Mouse (Mus musculus): ENCODE measurements around the gene Tpp1. TPM values are rescaled to one million over a fixed set of nuclear protein-coding genes. Genes with fewer than 3 reads are reported as not detected.

Gene Tpp1
- polyA plus RNA-seq, 1 experiment = 41.6 TPM

DNA sequence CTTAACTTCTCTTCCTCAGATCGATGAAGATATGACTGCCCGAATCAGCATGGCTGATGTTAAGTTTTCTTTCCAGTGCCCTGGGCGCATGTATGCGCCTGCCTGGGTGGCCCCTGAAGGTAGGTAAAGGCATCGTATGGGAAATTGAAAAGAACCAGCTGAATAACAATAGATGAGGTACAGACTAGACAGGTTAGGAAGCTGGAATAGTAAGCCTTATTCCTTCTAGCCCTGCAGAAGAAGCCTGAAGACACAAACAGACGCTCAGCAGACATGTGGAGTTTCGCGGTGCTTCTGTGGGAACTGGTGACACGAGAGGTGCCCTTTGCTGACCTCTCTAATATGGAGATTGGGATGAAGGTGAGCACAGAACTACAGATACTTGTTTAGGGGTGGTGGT lies 10.1 kb downstream of the Tpp1 start:
- H3K79me3 ChIP-seq (ENCODE audit: low read depth) = peaks cover 32% of the 10 kb centered on the region
- peaks cover 40% of the 10 kb centered on the region for H3K36me3 ChIP-seq (ENCODE audit: control insufficient read depth, insufficient read depth)
- no peaks in the 10 kb centered on the region for H3K27me3 ChIP-seq (ENCODE audit: control insufficient read depth, insufficient read depth, insufficient read length)
- TF ChIP-seq MAX (IDR thresholded peaks at IDR 0.05) (no peak), MYOD1 (IDR thresholded peaks at IDR 0.05; ENCODE audit: control insufficient read depth, insufficient read length, low read depth) (no peak), CEBPB (IDR thresholded peaks at IDR 0.05; ENCODE audit: low read depth) (no peak), CTCF (IDR thresholded peaks at IDR 0.05; ENCODE audit: control insufficient read depth, insufficient read depth, insufficient read length) (no peak), FOSL1 (IDR thresholded peaks at IDR 0.05; ENCODE audit: insufficient read depth, low read length, poor library complexity, severe bottlenecking) (no peak), MYOG (IDR thresholded peaks at IDR 0.05; ENCODE audit: control insufficient read depth, extremely low read depth, insufficient read length) (no peak), USF1 (IDR thresholded peaks at IDR 0.05; ENCODE audit: low read depth) (no peak)
- H3ac ChIP-seq (ENCODE audit: control insufficient read depth, insufficient read length, low read depth) = no peak overlapping the region
- H3K79me2 ChIP-seq (ENCODE audit: control insufficient read depth, insufficient read depth) = peaks cover 59% of the 10 kb centered on the region
- no peak overlapping the region for H3K4me3 ChIP-seq (ENCODE audit: insufficient read depth, poor library complexity, severe bottlenecking)

DNA sequence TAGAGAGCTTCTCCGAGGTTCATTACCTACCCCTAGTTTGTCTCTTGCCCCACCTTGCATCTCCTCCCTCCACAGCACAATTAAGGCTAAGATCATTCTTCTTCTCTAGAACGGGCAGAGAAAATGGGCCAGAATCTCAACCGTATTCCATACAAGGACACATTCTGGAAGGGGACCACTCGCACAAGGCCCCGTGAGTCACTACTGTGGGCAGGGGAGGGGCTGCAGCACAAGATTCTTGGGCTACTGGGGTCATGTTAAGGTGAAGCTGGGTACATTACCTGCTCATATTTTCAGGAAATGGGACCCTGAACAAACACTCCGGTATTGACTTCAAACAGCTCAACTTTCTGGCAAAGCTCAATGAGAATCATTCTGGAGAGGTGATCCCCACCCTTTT lies 11.2 kb downstream of the Tpp1 start:
- Histone ChIP-seq H3K4me3 (ENCODE audit: insufficient read depth, poor library complexity, severe bottlenecking) (no peak overlapping the region), H3ac (ENCODE audit: control insufficient read depth, insufficient read length, low read depth) (no peak overlapping the region), H3K36me3 (ENCODE audit: control insufficient read depth, insufficient read depth) (peaks cover 40% of the 10 kb centered on the region), H3K27me3 (ENCODE audit: control insufficient read depth, insufficient read depth, insufficient read length) (no peaks in the 10 kb centered on the region), H3K79me3 (ENCODE audit: low read depth) (peaks cover 38% of the 10 kb centered on the region), H3K79me2 (ENCODE audit: control insufficient read depth, insufficient read depth) (peaks cover 68% of the 10 kb centered on the region)
- TF ChIP-seq CTCF (IDR thresholded peaks at IDR 0.05; ENCODE audit: control insufficient read depth, insufficient read depth, insufficient read length) (no peak), FOSL1 (IDR thresholded peaks at IDR 0.05; ENCODE audit: insufficient read depth, low read length, poor library complexity, severe bottlenecking) (no peak), USF1 (IDR thresholded peaks at IDR 0.05; ENCODE audit: low read depth) (no peak), MYOG (IDR thresholded peaks at IDR 0.05; ENCODE audit: control insufficient read depth, extremely low read depth, insufficient read length) (no peak), MYOD1 (IDR thresholded peaks at IDR 0.05; ENCODE audit: control insufficient read depth, insufficient read length, low read depth) (no peak), MAX (IDR thresholded peaks at IDR 0.05) (no peak), CEBPB (IDR thresholded peaks at IDR 0.05; ENCODE audit: low read depth) (no peak)

DNA sequence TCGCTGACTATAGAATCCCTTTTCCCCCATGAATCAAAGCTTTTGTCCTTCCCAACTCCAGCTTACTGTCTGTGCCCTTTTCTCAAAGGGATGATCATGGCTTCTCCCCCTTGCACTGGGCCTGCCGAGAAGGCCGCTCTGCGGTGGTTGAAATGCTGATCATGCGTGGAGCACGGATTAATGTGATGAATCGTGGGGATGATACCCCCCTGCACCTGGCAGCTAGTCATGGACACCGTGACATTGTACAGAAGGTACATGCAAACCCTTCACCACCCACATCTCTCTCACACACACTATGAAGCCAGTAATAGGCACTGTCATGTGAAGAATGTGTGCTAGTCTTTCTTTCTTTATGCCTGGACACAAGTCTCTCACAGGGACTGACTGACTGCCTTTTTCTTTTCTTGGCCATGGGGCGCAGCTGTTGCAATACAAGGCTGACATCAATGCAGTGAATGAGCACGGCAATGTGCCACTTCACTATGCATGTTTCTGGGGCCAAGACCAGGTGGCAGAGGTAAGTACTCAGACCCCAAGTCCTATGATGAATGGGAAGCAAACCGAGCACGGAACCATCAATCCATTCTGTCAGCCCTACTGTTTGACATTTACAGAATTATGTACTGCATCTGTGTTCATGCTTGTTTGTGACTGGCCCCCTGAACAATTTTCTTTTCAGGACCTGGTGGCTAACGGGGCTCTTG lies 11.8 kb downstream of the Tpp1 start:
- Histone ChIP-seq H3K4me3 (ENCODE audit: insufficient read depth, poor library complexity, severe bottlenecking) (no peak overlapping the region), H3K79me2 (ENCODE audit: control insufficient read depth, insufficient read depth) (peaks cover 74% of the 10 kb centered on the region), H3K27me3 (ENCODE audit: control insufficient read depth, insufficient read depth, insufficient read length) (no peaks in the 10 kb centered on the region), H3ac (ENCODE audit: control insufficient read depth, insufficient read length, low read depth) (no peak overlapping the region), H3K79me3 (ENCODE audit: low read depth) (peaks cover 44% of the 10 kb centered on the region), H3K36me3 (ENCODE audit: control insufficient read depth, insufficient read depth) (peaks cover 40% of the 10 kb centered on the region)
- no peak for TF ChIP-seq MAX (IDR thresholded peaks at IDR 0.05)
- TF ChIP-seq MYOD1 (IDR thresholded peaks at IDR 0.05; ENCODE audit: control insufficient read depth, insufficient read length, low read depth) = no peak
- TF ChIP-seq USF1 (IDR thresholded peaks at IDR 0.05; ENCODE audit: low read depth) = no peak
- TF ChIP-seq CTCF (IDR thresholded peaks at IDR 0.05; ENCODE audit: control insufficient read depth, insufficient read depth, insufficient read length) = no peak
- no peak for TF ChIP-seq CEBPB (IDR thresholded peaks at IDR 0.05; ENCODE audit: low read depth)
- no peak for TF ChIP-seq FOSL1 (IDR thresholded peaks at IDR 0.05; ENCODE audit: insufficient read depth, low read length, poor library complexity, severe bottlenecking)
- no peak for TF ChIP-seq MYOG (IDR thresholded peaks at IDR 0.05; ENCODE audit: control insufficient read depth, extremely low read depth, insufficient read length)

DNA sequence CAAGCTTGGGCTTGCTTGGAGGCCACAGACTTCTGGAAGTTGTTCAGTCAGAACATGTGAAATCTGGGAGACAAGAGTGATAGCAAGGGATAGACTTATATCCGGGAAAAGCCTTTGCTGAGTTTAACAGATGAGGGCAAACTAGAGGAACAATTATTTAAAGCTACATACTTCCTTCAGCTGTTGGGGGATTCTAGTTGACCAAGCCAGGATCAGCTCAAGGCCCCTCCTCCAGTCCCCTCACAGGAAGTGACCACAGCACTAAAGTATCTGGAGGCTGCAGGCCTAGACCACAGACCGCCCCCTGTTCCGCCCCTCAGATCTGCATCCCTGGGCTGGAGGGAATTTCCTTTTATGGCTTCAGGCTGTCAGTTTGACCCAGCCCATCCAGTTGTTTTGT lies 13.1 kb downstream of the Tpp1 start:
- peak overlapping the region; percentile 71 for H3K4me3 ChIP-seq (ENCODE audit: insufficient read depth, poor library complexity, severe bottlenecking)
- peak overlapping the region; percentile 27 for H3ac ChIP-seq (ENCODE audit: control insufficient read depth, insufficient read length, low read depth)
- no peak for TF ChIP-seq MYOD1 (IDR thresholded peaks at IDR 0.05; ENCODE audit: control insufficient read depth, insufficient read length, low read depth)
- no peak for TF ChIP-seq MAX (IDR thresholded peaks at IDR 0.05)
- TF ChIP-seq FOSL1 (IDR thresholded peaks at IDR 0.05; ENCODE audit: insufficient read depth, low read length, poor library complexity, severe bottlenecking) = no peak
- no peak for TF ChIP-seq USF1 (IDR thresholded peaks at IDR 0.05; ENCODE audit: low read depth)
- no peak for TF ChIP-seq CEBPB (IDR thresholded peaks at IDR 0.05; ENCODE audit: low read depth)
- no peak for TF ChIP-seq MYOG (IDR thresholded peaks at IDR 0.05; ENCODE audit: control insufficient read depth, extremely low read depth, insufficient read length)
- TF ChIP-seq CTCF (IDR thresholded peaks at IDR 0.05; ENCODE audit: control insufficient read depth, insufficient read depth, insufficient read length) = no peak
- H3K27me3 ChIP-seq (ENCODE audit: control insufficient read depth, insufficient read depth, insufficient read length) = no peaks in the 10 kb centered on the region
- peaks cover 55% of the 10 kb centered on the region for H3K79me3 ChIP-seq (ENCODE audit: low read depth)
- peaks cover 45% of the 10 kb centered on the region for H3K36me3 ChIP-seq (ENCODE audit: control insufficient read depth, insufficient read depth)
- H3K79me2 ChIP-seq (ENCODE audit: control insufficient read depth, insufficient read depth) = peaks cover 85% of the 10 kb centered on the region

DNA sequence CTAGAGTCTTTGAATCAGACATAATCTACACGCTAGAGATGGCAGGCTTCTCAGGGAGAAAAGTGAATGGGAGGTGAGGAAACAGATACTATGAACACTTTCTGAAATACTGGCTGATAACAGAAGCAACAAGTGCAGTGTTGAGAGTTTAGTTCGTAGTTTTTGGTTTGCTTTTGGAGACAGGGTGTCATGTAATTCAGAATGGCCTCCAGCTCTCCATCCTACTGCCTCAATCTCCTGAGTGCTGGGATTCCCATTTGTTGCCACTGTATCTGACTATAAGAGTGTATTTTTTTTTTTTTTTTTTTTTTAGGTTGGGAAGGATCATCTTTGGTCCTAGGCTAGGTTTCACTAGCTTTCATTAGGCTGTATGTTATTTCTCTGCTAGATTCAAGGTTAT lies 13.7 kb downstream of the Tpp1 start:
- no peaks in the 10 kb centered on the region for H3K27me3 ChIP-seq (ENCODE audit: control insufficient read depth, insufficient read depth, insufficient read length)
- peak overlapping the region; percentile 52 for H3ac ChIP-seq (ENCODE audit: control insufficient read depth, insufficient read length, low read depth)
- H3K36me3 ChIP-seq (ENCODE audit: control insufficient read depth, insufficient read depth) = peaks cover 48% of the 10 kb centered on the region
- peaks cover 85% of the 10 kb centered on the region for H3K79me2 ChIP-seq (ENCODE audit: control insufficient read depth, insufficient read depth)
- peaks cover 56% of the 10 kb centered on the region for H3K79me3 ChIP-seq (ENCODE audit: low read depth)
- peak overlapping the region; percentile 71 for H3K4me3 ChIP-seq (ENCODE audit: insufficient read depth, poor library complexity, severe bottlenecking)
- no peak for TF ChIP-seq FOSL1 (IDR thresholded peaks at IDR 0.05; ENCODE audit: insufficient read depth, low read length, poor library complexity, severe bottlenecking)
- TF ChIP-seq MYOG (IDR thresholded peaks at IDR 0.05; ENCODE audit: control insufficient read depth, extremely low read depth, insufficient read length) = no peak
- no peak for TF ChIP-seq CEBPB (IDR thresholded peaks at IDR 0.05; ENCODE audit: low read depth)
- TF ChIP-seq CTCF (IDR thresholded peaks at IDR 0.05; ENCODE audit: control insufficient read depth, insufficient read depth, insufficient read length) = no peak
- TF ChIP-seq MYOD1 (IDR thresholded peaks at IDR 0.05; ENCODE audit: control insufficient read depth, insufficient read length, low read depth) = no peak
- TF ChIP-seq USF1 (IDR thresholded peaks at IDR 0.05; ENCODE audit: low read depth) = no peak
- no peak for TF ChIP-seq MAX (IDR thresholded peaks at IDR 0.05)

All from C2C12 (cell line).